Mouse (Mus musculus): ENCODE results near the gene 1700019D03Rik. TPM values are rescaled to one million over a fixed set of nuclear protein-coding genes. Genes with fewer than 3 reads are reported as not detected.
A peak's percentile ranks its signal among the peaks of the same experiment; 100 is the strongest.

Gene 1700019D03Rik
- polyA plus RNA-seq, 1 experiment: 1.4 TPM

DNA sequence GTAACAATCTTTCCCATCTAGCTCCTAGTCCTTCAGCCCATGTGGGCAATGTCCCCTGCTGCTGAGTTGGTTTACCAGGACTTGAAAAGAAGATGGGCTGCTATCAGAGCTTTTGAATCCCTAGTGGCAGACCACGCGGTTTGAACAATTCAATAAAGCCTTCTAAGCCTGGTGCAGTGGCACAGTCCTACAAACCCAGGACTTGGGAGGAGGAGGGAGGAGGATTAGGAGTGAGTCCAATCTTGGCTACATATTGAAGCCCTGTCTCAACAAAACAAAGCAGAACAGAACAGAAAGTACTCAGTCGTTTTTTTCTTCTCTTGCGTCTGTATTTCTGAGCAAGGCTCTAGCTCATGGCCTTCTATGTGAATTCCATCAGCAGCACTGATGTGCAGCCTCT lies 63.2 kb downstream of the 1700019D03Rik start:
- DNase-seq: no peak
- no peak for TF ChIP-seq POLR2A (IDR thresholded peaks at IDR 0.05; ENCODE audit: borderline replicate concordance, extremely low read depth, low read depth, low read length)
- TF ChIP-seq CTCF (IDR thresholded peaks at IDR 0.05; ENCODE audit: insufficient read depth, low read length): no peak
- WGBS: 61% methylated on average over 4 of the region's 4 CpGs
- Histone ChIP-seq H3K4me1 (ENCODE audit: control insufficient read depth, insufficient read depth, low read length) (peaks cover 3% of the 10 kb centered on the region; the same call in 1 of the 2 replicates), H3K4me3 (replicated peaks; ENCODE audit: extremely low read depth, low read depth, low read length) (no peak overlapping the region)

DNA sequence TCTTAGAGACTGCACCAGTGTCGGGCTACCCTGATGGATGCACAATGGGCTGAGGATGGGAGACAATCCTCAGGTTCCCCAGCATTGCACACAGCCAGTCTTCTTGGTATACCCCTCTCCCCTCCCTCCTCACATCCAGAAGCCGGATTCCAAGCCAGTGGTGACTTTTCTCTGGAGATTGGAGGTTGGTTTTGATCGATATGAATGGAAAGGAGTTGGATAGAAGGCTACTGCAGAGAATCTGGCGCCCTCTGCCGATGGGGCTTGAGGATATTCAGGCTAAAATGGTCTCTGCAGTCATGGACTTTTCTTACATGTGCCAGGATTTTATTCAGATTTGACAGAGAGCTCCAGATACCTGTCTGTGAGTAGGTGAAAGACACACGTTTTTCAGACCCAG lies 64.9 kb downstream of the 1700019D03Rik start:
- TF ChIP-seq CTCF (IDR thresholded peaks at IDR 0.05; ENCODE audit: insufficient read depth, low read length) (peak; percentile 56), POLR2A (IDR thresholded peaks at IDR 0.05; ENCODE audit: borderline replicate concordance, extremely low read depth, low read depth, low read length) (no peak)
- Histone ChIP-seq H3K4me1 (ENCODE audit: control insufficient read depth, insufficient read depth, low read length) (peaks cover 3% of the 10 kb centered on the region; the same call in 1 of the 2 replicates), H3K4me3 (replicated peaks; ENCODE audit: extremely low read depth, low read depth, low read length) (no peak overlapping the region)
- DNase-seq: peak; percentile 34
- 27% methylated on average over 6 of the region's 6 CpGs for WGBS

DNA sequence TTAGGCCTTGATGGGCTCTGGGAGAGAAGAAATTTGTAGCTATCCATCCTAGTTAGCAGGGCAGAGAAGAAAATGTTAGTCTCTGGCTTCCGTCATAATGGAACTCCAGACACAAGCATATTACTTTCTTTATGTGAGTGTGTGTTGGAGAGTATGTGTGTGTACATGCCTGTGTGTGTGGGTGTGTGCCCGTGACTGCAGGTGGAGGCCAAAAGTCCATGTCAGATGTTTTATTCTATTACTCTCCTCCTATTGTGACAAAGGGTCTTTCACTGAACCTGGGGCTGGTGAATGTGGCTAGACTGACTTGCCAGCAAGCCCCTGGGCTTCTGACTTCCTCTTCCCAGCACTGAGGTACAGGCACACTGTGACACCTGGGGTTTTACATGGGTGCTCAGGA lies 65.5 kb downstream of the 1700019D03Rik start:
- Histone ChIP-seq H3K4me3 (replicated peaks; ENCODE audit: extremely low read depth, low read depth, low read length) (no peak overlapping the region), H3K4me1 (ENCODE audit: control insufficient read depth, insufficient read depth, low read length) (peaks cover 3% of the 10 kb centered on the region; the same call in 1 of the 2 replicates)
- no peak for TF ChIP-seq CTCF (IDR thresholded peaks at IDR 0.05; ENCODE audit: insufficient read depth, low read length)
- no peak for TF ChIP-seq POLR2A (IDR thresholded peaks at IDR 0.05; ENCODE audit: borderline replicate concordance, extremely low read depth, low read depth, low read length)
- DNase-seq: no peak
- WGBS: 89% methylated on average over 2 of the region's 2 CpGs

DNA sequence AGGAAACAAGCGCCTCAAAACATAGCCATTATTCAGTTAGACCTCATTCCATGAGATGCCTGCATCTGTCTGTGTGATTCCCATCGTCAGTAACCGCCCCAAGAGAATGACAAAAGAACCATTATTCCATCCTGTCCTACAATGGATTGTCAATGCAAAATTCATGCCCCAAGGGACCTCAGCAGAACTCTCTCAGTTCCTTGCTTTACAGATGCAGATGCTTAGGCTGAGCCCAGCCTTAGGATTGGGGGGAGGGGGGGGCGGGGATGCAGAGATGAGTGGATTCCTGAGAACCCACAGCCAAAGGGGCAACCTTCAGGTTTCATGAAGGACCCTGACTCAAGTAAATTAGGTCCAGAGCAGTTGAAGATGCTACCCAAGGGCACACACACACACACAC lies 66.4 kb downstream of the 1700019D03Rik start:
- Histone ChIP-seq H3K4me1 (ENCODE audit: control insufficient read depth, insufficient read depth, low read length) (peaks cover 3% of the 10 kb centered on the region; the same call in 1 of the 2 replicates), H3K4me3 (replicated peaks; ENCODE audit: extremely low read depth, low read depth, low read length) (no peak overlapping the region)
- WGBS: 49% methylated on average over 4 of the region's 4 CpGs
- no peak for DNase-seq
- TF ChIP-seq POLR2A (IDR thresholded peaks at IDR 0.05; ENCODE audit: borderline replicate concordance, extremely low read depth, low read depth, low read length) (no peak), CTCF (IDR thresholded peaks at IDR 0.05; ENCODE audit: insufficient read depth, low read length) (no peak)

DNA sequence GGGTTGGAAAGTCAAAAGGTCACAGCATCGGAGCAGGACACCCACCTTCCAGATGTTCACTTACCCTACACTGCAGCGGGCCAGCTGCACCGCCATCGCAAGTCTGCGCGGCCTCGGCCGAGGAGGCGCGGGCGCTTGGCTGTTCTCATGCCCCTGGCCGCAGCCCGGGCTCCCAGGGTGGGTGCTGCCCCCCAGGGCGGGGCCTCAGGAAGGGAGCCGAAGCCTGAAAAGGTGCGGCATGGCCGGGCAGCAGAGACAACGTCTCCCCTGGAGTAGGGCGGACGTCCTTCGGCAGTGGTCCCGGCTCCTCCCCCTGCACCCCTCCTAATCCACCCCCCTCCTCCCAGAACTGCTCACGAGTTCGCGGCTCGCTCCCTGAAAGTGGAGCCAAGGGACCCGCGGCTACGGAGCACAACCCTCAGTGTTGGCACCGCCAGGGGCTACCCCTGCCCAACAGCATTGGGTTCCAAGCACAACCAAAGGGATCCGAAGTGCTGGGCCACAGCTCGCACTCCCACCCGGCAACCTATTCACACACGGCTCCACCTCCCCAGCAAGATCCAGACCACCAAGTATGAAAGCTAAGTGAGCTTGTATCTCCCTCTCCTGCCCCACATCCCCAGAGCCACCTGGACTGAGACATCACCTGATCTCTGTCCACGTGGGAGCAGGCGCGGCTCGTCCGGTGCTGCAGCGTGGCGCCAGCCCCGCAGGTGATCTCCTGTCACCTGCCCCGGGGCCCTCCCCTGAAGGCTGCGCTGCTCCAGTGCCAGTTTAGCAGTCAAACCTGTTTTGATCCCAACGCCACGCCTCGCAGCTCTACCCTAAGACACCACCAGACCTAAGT lies 67.2 kb downstream of the 1700019D03Rik start:
- DNase-seq: peak; percentile 25
- peak overlapping the region; percentile 29 for H3K4me3 ChIP-seq (replicated peaks; ENCODE audit: extremely low read depth, low read depth, low read length)
- peaks cover 3% of the 10 kb centered on the region; the same call in 1 of the 2 replicates for H3K4me1 ChIP-seq (ENCODE audit: control insufficient read depth, insufficient read depth, low read length)
- 3% methylated on average over 46 of the region's 47 CpGs for WGBS
- no peak for TF ChIP-seq POLR2A (IDR thresholded peaks at IDR 0.05; ENCODE audit: borderline replicate concordance, extremely low read depth, low read depth, low read length)
- TF ChIP-seq CTCF (IDR thresholded peaks at IDR 0.05; ENCODE audit: insufficient read depth, low read length): no peak

DNA sequence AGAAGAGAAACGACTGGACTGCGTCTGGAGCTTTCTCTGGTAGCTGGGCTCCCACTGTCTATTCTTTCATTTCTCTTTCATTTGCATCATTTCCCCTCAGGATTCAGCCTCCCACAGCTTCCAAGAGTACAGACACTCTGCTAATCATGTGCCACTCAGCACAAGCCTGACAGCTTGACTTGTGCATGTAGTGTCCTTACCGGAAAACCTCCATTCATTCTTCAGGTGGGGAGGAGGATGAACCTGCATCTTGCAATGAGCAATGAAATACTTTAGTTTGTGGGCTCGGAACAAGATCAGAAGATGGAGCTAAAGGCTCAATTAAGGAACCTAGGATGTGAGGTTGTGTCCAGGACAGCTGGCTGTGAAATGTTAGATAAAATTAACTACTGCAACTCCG lies 67.8 kb downstream of the 1700019D03Rik start:
- TF ChIP-seq POLR2A (IDR thresholded peaks at IDR 0.05; ENCODE audit: borderline replicate concordance, extremely low read depth, low read depth, low read length) (no peak), CTCF (IDR thresholded peaks at IDR 0.05; ENCODE audit: insufficient read depth, low read length) (no peak)
- no peak for DNase-seq
- 9% methylated on average over 5 of the region's 5 CpGs for WGBS
- peak overlapping the region; percentile 29 for H3K4me3 ChIP-seq (replicated peaks; ENCODE audit: extremely low read depth, low read depth, low read length)
- H3K4me1 ChIP-seq (ENCODE audit: control insufficient read depth, insufficient read depth, low read length): peaks cover 3% of the 10 kb centered on the region; the same call in 1 of the 2 replicates

DNA sequence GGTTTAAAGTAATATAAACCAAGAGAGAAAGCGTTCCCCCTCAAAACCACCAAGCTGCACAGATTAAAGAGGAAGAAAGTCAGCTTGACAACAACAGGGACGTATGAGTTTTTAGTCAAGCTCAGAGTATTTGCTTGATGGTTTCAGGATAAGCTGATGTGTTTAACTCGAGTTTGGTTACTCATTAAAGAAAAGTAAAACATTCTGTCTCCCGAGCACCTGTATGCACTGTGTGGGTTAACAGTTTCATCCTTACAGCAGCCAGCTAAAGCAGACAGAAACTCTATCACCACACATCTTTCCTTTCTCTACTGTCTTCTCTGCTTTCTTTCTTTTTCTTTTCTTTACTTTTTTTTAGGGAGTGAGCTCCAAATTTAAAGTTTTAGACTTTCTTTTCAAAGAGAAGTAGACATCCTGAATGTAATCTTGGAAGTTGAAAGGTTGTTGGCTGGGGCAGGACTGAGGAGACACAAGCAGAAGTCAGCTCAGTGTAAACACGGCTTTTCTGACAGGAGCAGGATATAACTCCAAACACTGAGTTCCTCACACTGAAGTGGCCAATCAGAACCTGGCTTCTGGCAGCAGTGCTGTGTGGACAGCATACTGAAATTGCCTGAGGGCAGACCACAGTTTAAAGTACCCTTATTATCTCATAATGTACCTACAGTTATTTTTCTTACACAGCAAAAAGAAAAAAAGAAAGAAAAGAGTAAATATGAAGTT lies 68.7 kb downstream of the 1700019D03Rik start:
- H3K4me1 ChIP-seq (ENCODE audit: control insufficient read depth, insufficient read depth, low read length): peaks cover 3% of the 10 kb centered on the region; the same call in 1 of the 2 replicates
- H3K4me3 ChIP-seq (replicated peaks; ENCODE audit: extremely low read depth, low read depth, low read length): no peak overlapping the region
- no peak for DNase-seq
- WGBS: 27% methylated on average over 5 of the region's 5 CpGs
- no peak for TF ChIP-seq CTCF (IDR thresholded peaks at IDR 0.05; ENCODE audit: insufficient read depth, low read length)
- TF ChIP-seq POLR2A (IDR thresholded peaks at IDR 0.05; ENCODE audit: borderline replicate concordance, extremely low read depth, low read depth, low read length): no peak

DNA sequence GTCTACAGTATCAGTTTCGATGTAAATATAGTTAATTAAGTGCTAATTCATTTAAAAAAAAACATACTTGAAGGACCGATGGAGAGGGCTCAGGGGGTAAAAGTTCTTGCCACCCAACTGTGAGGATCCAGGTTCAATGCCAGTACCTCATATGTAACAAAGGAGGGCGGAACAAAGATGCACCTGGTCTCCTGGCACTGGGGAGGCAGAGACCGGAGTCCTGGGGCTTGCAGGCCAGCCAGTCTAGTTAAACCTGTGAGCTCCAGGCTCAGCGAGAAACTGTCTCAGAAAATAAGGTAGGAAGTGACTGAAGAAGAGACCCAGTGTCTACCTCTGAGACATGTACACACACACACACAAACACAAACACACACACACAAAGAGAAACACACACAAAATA lies 72.1 kb downstream of the 1700019D03Rik start:
- 89% methylated on average over 5 of the region's 5 CpGs for WGBS
- no peak for TF ChIP-seq CTCF (IDR thresholded peaks at IDR 0.05; ENCODE audit: insufficient read depth, low read length)
- TF ChIP-seq POLR2A (IDR thresholded peaks at IDR 0.05; ENCODE audit: borderline replicate concordance, extremely low read depth, low read depth, low read length): no peak
- Histone ChIP-seq H3K4me3 (replicated peaks; ENCODE audit: extremely low read depth, low read depth, low read length) (no peak overlapping the region), H3K4me1 (ENCODE audit: control insufficient read depth, insufficient read depth, low read length) (peaks cover 2% of the 10 kb centered on the region; the same call in 1 of the 2 replicates)
- DNase-seq: no peak

DNA sequence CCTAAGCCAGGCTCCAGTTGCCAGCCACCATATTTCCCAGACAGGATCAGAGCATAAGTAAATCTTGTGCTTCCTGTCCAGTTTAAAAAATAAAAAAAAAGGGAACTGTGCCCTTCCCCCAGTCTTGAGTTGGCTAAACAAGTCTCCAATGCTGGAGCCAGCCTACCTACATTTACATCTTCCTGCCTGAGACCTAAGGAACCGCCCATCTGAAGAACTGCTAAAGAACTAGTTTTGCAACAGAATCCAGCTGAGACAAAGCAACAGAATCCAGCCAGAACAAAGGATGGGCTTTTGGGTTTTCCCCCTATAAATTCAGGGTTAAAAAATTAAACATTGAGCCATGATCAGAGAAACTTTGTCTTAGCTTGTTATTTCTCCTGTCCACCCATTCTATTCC lies 81.0 kb downstream of the 1700019D03Rik start:
- TF ChIP-seq CTCF (IDR thresholded peaks at IDR 0.05; ENCODE audit: insufficient read depth, low read length) (no peak), POLR2A (IDR thresholded peaks at IDR 0.05; ENCODE audit: borderline replicate concordance, extremely low read depth, low read depth, low read length) (no peak)

More for the DNA sequence above, 81.0 kb downstream of the 1700019D03Rik start:
- no peak overlapping the region for H3K4me3 ChIP-seq (replicated peaks; ENCODE audit: extremely low read depth, low read depth, low read length)
- WGBS: 100% methylated on average over 1 of the region's 1 CpGs
- DNase-seq: no peak
- H3K4me1 ChIP-seq (ENCODE audit: control insufficient read depth, insufficient read depth, low read length): no peaks in the 10 kb centered on the region

All from lung, adult 2 months (tissue).